Mouse (Mus musculus) E14TG2a.4 (cell line): ENCODE measurements around the gene Pih1d1.
"Not testable (repeated sequence)": the region's sequence is repeated elsewhere in the genome, so short reads cannot be mapped to it uniquely, and the experiment has no call there.

Source experiments
- H3K27me3 ChIP-seq: 2 replicates; pipeline ENCODE4 v1.6.1; 2014; ENCODE audit warnings: low read length, control low read depth; ENCODE audit not compliant: insufficient read depth
- H3K36me3 ChIP-seq: 2 replicates; pipeline ENCODE4 v1.6.1; 2014; ENCODE audit warnings: low read length, control low read depth; ENCODE audit not compliant: insufficient read depth
- H3K4me1 ChIP-seq: replicated peaks from 2 replicates; pipeline ENCODE4 v1.6.1; 2014; ENCODE audit warnings: low read depth, low read length, control low read depth
- H3K4me3 ChIP-seq: replicated peaks from 2 replicates; pipeline ENCODE4 v1.5.1; 2014; ENCODE audit warnings: mild to moderate bottlenecking, low read length
- H3K9me3 ChIP-seq: 2 replicates; pipeline ENCODE4 v1.6.1; 2014; ENCODE audit warnings: low read length, control low read depth
- CTCF ChIP-seq: conservative IDR thresholded peaks from 2 replicates; pipeline ENCODE4 v1.5.1; 2014; ENCODE audit warnings: low read length
- NANOG ChIP-seq: IDR thresholded peaks from 2 replicates; pipeline ENCODE4 v1.6.1; 2014; ENCODE audit warnings: borderline replicate concordance, low read length, mixed read lengths
- POU5F1 ChIP-seq: IDR thresholded peaks from 2 replicates; pipeline ENCODE4 v1.6.1; 2014; ENCODE audit warnings: low read length, borderline replicate concordance

Gene Pih1d1

DNA sequence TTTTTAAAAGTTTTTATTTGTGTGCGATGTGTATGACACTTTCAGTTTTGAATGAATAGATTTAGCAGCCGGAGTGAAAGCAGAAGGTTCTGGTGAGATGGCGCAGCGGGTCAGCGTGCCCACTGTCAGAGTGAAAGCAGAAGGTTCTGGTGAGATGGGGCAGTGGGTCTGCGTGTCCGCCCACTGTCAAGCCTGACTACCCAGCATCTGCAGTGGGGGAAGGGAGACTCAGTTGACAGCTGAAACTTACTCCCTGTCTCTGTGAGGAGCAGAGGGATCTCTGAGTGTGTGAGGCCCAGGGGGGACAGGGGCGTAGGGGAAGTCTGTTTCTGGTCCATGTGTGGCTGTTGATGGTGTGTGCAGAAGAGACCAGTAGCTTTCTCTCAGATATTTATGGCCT, 36.5 kb upstream of the Pih1d1 start:
- Histone ChIP-seq H3K9me3 (no peaks in the 10 kb centered on the region), H3K36me3 (peaks cover 51% of the 10 kb centered on the region), H3K4me1 (peaks cover 86% of the 10 kb centered on the region), H3K4me3 (no peak overlapping the region), H3K27me3 (no peaks in the 10 kb centered on the region)
- TF ChIP-seq POU5F1: no peak
- TF ChIP-seq NANOG: no peak
- TF ChIP-seq CTCF: no peak

DNA sequence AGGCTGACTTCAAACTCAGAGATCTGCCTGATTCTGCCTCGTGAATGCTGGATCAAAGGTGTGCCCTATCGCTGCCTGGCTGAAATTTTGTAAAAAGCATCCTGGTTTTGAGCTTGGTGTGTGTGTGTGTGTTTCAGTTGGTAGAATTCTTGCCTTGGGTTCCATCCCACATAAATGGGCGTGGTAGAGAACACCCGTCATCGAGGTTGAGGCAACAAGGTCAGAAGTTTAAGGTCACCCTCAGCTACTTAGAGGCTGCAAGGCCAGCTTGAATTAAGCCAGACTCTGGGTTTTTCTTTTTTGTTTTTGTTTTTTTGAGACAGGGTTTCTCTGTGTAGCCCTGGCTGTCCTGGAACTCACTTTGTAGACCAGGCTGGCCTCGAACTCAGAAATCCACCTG, 35.8 kb upstream of the Pih1d1 start:
- Histone ChIP-seq H3K4me3 (no peak overlapping the region), H3K4me1 (peaks cover 80% of the 10 kb centered on the region), H3K36me3 (peaks cover 58% of the 10 kb centered on the region), H3K9me3 (no peaks in the 10 kb centered on the region), H3K27me3 (no peaks in the 10 kb centered on the region)
- no peak for TF ChIP-seq POU5F1

DNA sequence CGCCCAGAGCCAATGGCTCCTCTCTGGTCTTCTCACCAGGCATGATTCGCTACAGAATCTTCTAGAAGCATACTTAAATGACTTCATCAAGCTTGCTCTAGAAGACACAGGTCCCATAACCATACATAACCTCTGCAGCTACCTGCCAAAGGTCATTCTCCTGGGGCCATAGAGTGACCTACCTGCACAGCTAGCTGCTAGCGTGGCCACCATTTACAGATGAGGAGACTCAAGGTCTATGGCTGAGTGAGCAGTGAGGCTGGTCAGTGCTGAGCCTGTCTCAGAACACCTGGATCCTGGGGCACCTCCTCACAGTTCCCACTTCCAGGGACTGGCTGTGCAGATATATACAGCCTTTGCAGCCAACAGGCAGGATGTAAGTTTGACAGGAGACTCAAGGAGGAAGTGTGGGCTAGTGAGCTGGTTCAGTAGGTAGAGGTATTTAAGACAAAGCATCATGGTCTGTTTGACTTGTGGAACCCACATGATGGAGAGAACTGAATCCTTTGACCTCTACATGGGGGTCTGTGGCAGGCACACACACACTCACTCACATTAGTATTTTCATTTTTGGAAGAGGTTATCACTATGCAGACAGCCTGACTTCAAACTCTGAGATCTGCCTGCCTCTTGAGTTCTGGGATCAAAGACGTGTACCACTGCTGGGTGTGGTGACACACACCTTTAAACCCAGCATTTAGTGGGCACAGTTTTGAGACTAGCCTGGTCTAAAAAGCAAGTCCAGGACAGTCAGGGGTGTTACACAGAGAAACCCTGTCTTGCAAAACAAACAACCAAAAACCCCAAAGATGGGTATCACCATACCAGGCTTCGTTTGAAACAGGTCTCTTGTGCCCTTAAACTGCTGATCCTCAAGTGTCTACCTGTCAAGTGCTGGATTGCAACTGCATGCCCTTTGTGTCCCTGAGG, 34.1 kb upstream of the Pih1d1 start:
- peaks cover 65% of the 10 kb centered on the region for H3K4me1 ChIP-seq
- peaks cover 62% of the 10 kb centered on the region for H3K36me3 ChIP-seq
- H3K27me3 ChIP-seq: no peaks in the 10 kb centered on the region
- TF ChIP-seq CTCF: no peak
- no peak for TF ChIP-seq POU5F1
- no peak for TF ChIP-seq NANOG
- no peak overlapping the region; the same call in 1 of the 2 replicates for H3K4me3 ChIP-seq
- no peaks in the 10 kb centered on the region for H3K9me3 ChIP-seq

- peaks cover 73% of the 10 kb centered on the region for H3K36me3 ChIP-seq
- peaks cover 56% of the 10 kb centered on the region for H3K4me1 ChIP-seq
- no peak for TF ChIP-seq POU5F1
- no peak for TF ChIP-seq CTCF
- no peak for TF ChIP-seq NANOG
- no peaks in the 10 kb centered on the region for H3K9me3 ChIP-seq
- peak overlapping the region; percentile 98 for H3K4me3 ChIP-seq
- H3K27me3 ChIP-seq: no peaks in the 10 kb centered on the region
Observed at GRCm38 (mm10) chr7:45121404-45121803, 32.7 kb upstream of the Pih1d1 start.

DNA sequence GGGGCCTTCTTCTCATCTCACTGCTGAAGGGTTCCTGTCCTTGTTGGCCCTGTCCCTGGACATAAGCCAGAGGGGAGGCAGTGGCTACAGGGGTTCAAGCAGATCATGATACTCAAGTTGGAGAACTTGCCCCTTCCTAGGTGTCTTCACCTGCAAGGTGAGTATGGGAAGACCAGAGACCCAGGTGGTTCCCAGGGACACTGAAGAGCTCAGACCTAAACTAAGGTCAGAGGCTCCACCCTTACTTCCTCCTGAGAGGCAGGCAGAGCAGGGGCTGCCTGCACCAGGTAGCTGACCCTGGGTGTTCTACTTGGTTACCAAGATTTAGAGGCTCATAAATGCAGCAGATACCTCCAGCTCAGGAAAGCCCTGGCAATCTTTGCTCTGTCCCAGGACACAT, 32.1 kb upstream of the Pih1d1 start:
- peak overlapping the region; percentile 98 for H3K4me3 ChIP-seq
- no peaks in the 10 kb centered on the region for H3K27me3 ChIP-seq
- H3K4me1 ChIP-seq: peaks cover 56% of the 10 kb centered on the region
- H3K36me3 ChIP-seq: peaks cover 78% of the 10 kb centered on the region
- TF ChIP-seq NANOG: no peak
- TF ChIP-seq POU5F1: no peak
- TF ChIP-seq CTCF: no peak
- H3K9me3 ChIP-seq: no peaks in the 10 kb centered on the region

- Histone ChIP-seq H3K36me3 (peaks cover 80% of the 10 kb centered on the region), H3K4me1 (peaks cover 50% of the 10 kb centered on the region), H3K9me3 (no peaks in the 10 kb centered on the region), H3K27me3 (no peaks in the 10 kb centered on the region), H3K4me3 (peak overlapping the region; percentile 98)
- TF ChIP-seq POU5F1 (no peak), CTCF (no peak), NANOG (no peak)
Observed at GRCm38 (mm10) chr7:45122561-45123185, 31.4 kb upstream of the Pih1d1 start.

DNA sequence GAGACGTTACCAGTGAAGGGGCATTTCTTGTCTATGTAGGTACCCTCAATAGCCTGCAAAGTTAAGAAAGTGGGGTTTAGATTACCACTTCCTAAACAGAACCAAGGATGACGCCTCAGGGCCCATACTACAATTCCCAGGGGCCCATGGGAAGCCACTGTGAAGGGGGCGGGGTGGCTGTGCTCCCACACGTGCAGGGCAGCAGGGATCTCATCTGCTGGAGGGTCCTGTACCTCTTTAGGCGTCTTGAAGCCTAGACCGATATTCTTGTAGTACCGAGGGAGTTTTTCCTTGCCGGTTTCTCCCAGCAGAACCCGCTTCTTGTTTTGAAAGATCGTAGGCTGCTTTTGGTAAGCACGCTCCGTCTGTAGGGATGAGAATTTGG, 30.9 kb upstream of the Pih1d1 start:
- H3K9me3 ChIP-seq: no peaks in the 10 kb centered on the region
- H3K4me3 ChIP-seq: peak overlapping the region; percentile 98
- H3K4me1 ChIP-seq: peaks cover 45% of the 10 kb centered on the region
- no peaks in the 10 kb centered on the region for H3K27me3 ChIP-seq
- peaks cover 80% of the 10 kb centered on the region for H3K36me3 ChIP-seq
- TF ChIP-seq CTCF: no peak
- no peak for TF ChIP-seq POU5F1
- no peak for TF ChIP-seq NANOG

DNA sequence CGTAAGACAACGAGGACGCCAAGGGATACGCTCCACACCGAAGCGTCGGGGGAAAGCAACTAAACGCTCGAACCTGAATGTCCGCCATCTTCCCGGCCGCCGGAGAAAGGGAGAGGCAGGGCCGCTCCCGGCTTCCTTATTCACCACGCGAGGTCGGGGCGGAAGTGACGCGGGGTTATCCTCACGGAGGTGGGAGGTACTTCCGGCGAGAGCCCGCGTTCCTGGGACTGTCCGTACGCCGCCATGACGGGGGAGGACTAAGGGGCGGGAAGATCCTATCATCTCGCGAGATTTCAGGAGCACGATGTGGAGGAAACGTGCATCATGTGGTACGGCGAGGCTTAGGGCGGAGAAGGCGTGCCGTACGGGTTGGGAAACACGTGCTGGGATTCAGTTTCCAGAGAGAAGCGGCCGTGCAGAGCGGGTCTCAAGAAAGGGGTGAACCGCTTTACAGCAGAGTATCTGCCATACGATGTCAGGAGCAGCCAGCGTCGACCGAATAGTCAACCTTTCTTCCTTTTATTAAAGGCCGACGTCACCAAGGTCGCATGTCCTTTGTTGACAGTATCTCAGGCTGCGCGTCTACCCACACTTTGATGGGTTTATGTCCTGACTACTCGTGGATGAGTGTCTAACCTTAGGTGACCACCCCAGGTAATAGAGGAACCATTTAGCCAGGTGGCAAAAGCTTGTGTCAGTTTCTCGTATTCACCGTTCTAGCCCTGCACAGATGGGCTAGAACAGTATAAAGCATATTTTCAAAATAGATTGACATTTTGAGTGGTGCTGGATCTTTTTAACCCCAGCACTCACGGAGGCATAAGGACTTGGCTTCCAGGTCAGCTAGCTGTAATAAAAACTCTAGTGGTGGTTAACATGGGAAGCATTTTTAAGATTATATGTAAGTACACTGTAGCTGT, 29.6 kb upstream of the Pih1d1 start, which contains the start of gene Rps11:
Gene Rps11, minus strand, starts transcription at position 216 of the 920 bp plus-strand sequence.
- H3K27me3 ChIP-seq: no peaks in the 10 kb centered on the region
- H3K4me1 ChIP-seq: peaks cover 32% of the 10 kb centered on the region
- TF ChIP-seq POU5F1 (no peak), CTCF (no peak), NANOG (no peak)
- peaks cover 71% of the 10 kb centered on the region for H3K36me3 ChIP-seq
- H3K4me3 ChIP-seq: peak within 1 kb of the TSS; percentile 98
- no peaks in the 10 kb centered on the region for H3K9me3 ChIP-seq

- Histone ChIP-seq H3K36me3 (peaks cover 64% of the 10 kb centered on the region), H3K9me3 (no peaks in the 10 kb centered on the region), H3K4me3 (peak overlapping the region; percentile 92), H3K4me1 (peaks cover 32% of the 10 kb centered on the region), H3K27me3 (no peaks in the 10 kb centered on the region)
- TF ChIP-seq NANOG: no peak
- no peak for TF ChIP-seq POU5F1
- no peak for TF ChIP-seq CTCF
Observed at GRCm38 (mm10) chr7:45125144-45125600, 28.9 kb upstream of the Pih1d1 start.

DNA sequence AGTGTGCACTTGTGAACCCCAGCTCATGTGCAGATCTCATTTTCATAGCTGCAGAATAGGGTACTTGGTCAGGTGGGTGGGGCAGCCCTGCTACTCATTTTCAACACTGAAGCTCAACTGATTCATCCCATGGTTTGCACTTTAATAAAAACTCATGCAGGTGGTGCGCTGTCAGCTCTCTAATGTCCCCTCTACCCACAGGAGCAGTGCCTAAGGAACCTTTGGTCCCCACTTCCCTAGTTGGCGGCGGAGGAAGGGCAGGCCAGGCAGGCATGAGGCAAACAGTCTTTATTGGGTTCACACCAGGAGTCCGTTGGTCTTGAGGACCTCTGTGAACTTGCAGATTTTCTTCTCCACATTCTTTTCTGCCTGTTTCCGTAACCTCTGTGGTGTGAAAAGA, 28.5 kb upstream of the Pih1d1 start:
- peak overlapping the region; percentile 92 for H3K4me3 ChIP-seq
- not testable (repeated sequence) for H3K9me3 ChIP-seq, H3K27me3 ChIP-seq
- H3K36me3 ChIP-seq: peaks cover 60% of the 10 kb centered on the region
- peaks cover 32% of the 10 kb centered on the region for H3K4me1 ChIP-seq
